Mouse (Mus musculus) G1E-ER4 (cell line): ENCODE results near the gene Fbxo40. TPM values are rescaled to one million over a fixed set of nuclear protein-coding genes. Genes with fewer than 3 reads are reported as not detected.

Experiments
- GATA1 ChIP-seq: IDR thresholded peaks from one replicate; pipeline ENCODE4 v1.8.0; 2012; ENCODE audit warnings: low read length, inconsistent platforms
- polyA plus RNA-seq: library from polyadenylated mRNA; stranded (reverse); fragments of >175 nt; gene quantifications from 2 replicates; pipeline ENCODE4 v1.2.3, GENCODE M21; 2012

Gene Fbxo40
- polyA plus RNA-seq, 1 experiment = not detected

- TF ChIP-seq GATA1 = no peak
Measured at GRCm38 (mm10) chr16:36979127-36979526, 11.1 kb downstream of the Fbxo40 start.

GRCm38 (mm10) chr16:36963415-36963814 lies 26.9 kb downstream of the Fbxo40 start:
- TF ChIP-seq GATA1 = no peak

GRCm38 (mm10) chr16:36955106-36955505 lies 35.2 kb downstream of the Fbxo40 start:
- TF ChIP-seq GATA1 = no peak

GRCm38 (mm10) chr16:36951029-36951428 lies 39.2 kb downstream of the Fbxo40 start:
- TF ChIP-seq GATA1 = no peak

GRCm38 (mm10) chr16:36949614-36950336 lies 40.5 kb downstream of the Fbxo40 start:
- TF ChIP-seq GATA1 = no peak

- TF ChIP-seq GATA1 = no peak
Measured at GRCm38 (mm10) chr16:36947646-36948197, 42.5 kb downstream of the Fbxo40 start.

- no peak for TF ChIP-seq GATA1
Measured at GRCm38 (mm10) chr16:36946459-36947159, 43.7 kb downstream of the Fbxo40 start.

GRCm38 (mm10) chr16:36944895-36945424 lies 45.3 kb downstream of the Fbxo40 start:
- TF ChIP-seq GATA1 = no peak

- no peak for TF ChIP-seq GATA1
Measured at GRCm38 (mm10) chr16:36943591-36943990, 46.7 kb downstream of the Fbxo40 start.

- no peak for TF ChIP-seq GATA1
Measured at GRCm38 (mm10) chr16:36941895-36942294, 48.4 kb downstream of the Fbxo40 start.

- TF ChIP-seq GATA1 = no peak
Measured at GRCm38 (mm10) chr16:36941137-36941727, 49.0 kb downstream of the Fbxo40 start.

- no peak for TF ChIP-seq GATA1
Measured at GRCm38 (mm10) chr16:36935814-36936213, 54.5 kb downstream of the Fbxo40 start.

GRCm38 (mm10) chr16:36934841-36935620 lies 55.2 kb downstream of the Fbxo40 start, which contains the start of gene Hcls1:
TSS of gene Hcls1 (plus strand) at chr16:36934983.
- TF ChIP-seq GATA1 = no peak

- TF ChIP-seq GATA1 = no peak
Measured at GRCm38 (mm10) chr16:36934131-36934840, 56.0 kb downstream of the Fbxo40 start.
